Mouse (Mus musculus): ENCODE data around the gene Utp15. TPM values are rescaled to one million over a fixed set of nuclear protein-coding genes. Genes with fewer than 3 reads are reported as not detected.

The Utp15 gene
- 1 to 10 TPM; 2.6 to 4.0 TPM for total RNA-seq (2021)
- long read RNA-seq, experiment 1, full-length matches to known transcripts: 5 of 5 reads
- long read RNA-seq, experiment 1, partial matches to known transcripts: 0 of 5 reads
- long read RNA-seq, experiment 1, other reads (novel, unspliced or antisense): 0 of 5 reads
- long read RNA-seq, experiment 2, full-length matches to known transcripts: 6 of 7 reads
- long read RNA-seq, experiment 2, partial matches to known transcripts: 0 of 7 reads
- long read RNA-seq, experiment 2, other reads (novel, unspliced or antisense): 1 of 7 reads

DNA sequence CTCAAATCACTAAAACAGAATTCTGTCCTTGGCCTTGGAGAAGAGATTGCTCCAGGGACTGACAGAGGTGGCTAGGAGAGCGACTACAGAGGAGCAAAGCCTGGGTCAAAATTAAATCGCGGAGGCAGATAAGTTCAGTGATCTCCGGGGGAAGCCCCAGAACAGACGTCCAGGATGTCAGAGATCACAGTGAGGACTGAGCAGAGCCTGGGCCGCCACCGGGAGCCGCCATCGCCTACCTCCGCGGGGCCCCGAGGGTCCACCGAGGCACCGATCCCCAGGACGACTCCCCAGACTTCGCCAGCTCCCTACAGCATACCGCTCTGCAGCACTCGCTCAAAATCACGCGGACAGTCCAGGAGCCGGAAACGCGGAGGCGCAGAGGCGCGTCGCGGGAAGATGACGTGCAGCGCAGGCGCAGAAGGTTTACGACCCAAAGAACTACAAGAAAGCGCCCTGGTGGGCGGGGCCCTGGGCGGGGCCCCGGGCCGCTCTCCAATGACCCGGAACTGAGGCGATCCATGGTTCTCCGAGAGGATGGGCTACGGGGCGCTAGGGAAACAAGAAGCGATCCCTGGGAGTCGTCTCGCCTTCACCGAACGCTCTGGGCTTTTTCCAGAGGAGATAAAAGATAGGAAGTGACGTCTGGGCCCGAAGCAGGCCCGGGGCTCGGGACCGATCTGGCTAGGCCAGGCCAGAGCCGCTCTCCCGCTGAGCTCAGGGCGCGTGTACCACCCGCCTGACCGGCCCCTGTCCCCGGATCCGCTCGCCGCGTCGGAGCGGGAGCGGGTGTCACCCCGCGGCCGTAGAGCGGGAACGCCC is at the start of gene Utp15, which contains the start of gene Ankra2:
Gene Utp15 (minus strand): TSS at position 406 of the 822 bp plus-strand sequence.
Gene Ankra2 (plus strand): TSS at position 439 of the 822 bp plus-strand sequence.
- intact Hi-C loops (cut with DNase I): loop anchor here (5.0 kb wide), 1 partner anchor 54 kb away; the partner anchor contains the start of gene Btf3

DNA sequence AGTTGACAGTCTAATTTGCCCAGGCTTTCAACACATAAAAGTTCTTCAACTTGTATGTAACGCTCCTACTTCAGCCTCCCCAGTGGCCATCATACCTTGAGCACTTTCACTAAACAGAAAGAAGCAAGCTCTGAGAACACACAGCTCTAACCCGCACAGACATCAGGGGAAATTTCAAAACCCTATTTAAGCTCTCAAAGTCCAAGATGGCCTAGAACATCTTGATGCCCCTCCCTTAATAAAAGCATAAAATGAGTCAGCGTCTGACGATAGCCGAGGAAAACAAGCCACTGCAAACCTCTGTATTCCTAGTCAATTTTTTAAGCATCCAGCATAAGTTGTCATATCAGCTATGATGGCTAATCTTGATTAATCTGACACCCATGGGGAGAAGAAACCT is 48.8 kb upstream of the Utp15 start:
- intact Hi-C loops (cut with DNase I): no loop called here
- no peak for DNase-seq

More for the DNA sequence above, at the start of gene Utp15, which contains the start of gene Ankra2:
- peak; percentile 97 to 98 for DNase-seq

DNA sequence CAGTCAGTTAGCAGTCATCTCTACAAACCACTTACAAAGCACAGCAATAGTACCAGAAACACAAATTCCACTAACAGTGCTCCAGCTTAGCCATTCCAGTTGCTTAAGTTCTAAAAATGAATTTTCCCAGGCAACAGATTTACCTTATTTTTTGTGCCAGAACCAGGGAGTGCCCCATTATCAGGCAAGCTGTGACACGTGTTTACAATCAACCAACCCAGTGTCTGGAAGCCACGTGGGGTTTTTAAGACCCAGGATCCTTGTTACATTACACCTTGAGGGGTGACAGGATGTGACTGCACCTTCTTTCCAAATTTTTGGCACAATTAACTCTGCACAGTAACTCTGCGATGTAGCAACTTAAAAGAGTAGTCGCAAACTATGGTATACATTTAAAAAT is 45.9 kb upstream of the Utp15 start:
- no peak for DNase-seq
- intact Hi-C loops (cut with DNase I): no loop called here

DNA sequence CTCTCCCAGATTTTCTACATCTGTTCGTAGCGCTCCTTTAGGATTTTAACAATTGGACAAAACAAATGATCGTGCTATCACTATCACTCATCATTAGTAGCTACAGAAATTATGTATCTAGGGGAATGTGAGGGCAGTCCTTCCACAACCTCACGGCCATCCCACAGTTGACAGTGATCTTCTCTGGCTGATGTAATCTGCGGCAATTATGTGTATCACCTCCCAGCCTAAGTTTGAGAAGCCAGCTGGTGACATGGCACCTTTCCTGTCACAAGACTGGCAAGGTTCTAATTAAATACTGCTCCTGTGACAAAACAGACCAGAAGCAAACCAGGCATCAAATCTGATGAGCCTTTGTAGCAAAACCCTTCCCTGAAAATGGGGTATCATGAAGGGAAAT is 45.2 kb upstream of the Utp15 start:
- intact Hi-C loops (cut with DNase I): no loop called here
- no peak for DNase-seq

DNA sequence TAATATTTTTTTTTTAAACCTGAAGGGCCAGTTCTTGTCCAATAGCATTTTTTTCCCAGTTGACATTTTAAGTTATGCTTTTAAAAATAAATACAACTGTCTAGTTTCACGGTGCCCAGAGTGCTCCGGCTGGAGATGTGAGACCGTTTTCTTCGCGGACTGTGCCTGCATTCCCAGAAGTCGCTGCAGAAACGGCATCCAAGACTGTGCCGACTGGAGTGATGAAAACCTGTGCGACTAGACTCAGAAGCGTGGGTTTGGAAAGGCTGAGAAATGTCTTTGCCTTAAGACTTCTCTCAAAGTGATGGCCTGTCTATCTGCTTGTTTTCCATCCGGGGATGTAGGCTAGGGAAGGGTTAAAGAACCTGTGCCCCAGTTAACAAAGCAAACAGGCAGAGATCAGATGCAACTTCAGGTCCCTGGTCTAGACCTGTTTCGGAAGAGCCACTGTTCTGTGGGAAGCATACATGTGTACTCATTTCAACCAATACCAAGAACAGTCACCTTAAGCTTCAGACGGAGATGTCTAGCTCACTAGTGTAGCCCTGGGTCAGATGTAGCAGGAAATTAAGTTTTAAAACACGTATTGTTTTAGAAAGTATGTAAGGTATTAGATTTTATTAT is 44.1 kb upstream of the Utp15 start:
- intact Hi-C loops (cut with DNase I): no loop called here

DNA sequence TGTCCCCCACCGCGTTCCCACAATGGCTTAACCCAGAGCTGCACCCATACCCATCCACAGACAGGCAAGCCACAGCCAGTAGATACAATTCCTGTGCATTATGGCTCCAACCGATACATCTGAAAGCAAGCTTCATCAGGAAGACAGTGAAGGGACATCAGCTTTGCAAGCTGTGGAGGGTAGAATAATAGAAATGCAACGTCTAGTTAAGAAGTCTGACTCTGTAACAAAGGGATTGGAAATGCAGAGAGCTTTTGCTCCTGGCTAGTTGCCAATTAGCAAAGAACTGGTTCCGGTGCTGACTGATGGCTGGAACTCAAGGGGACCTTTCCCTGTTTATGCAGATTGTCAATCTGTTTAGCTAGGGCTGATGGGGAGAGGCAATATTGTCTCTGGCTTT is 43.6 kb upstream of the Utp15 start:
- intact Hi-C loops (cut with DNase I): no loop called here
- DNase-seq: no peak

More for the DNA sequence above, 44.1 kb upstream of the Utp15 start:
- DNase-seq: no peak

DNA sequence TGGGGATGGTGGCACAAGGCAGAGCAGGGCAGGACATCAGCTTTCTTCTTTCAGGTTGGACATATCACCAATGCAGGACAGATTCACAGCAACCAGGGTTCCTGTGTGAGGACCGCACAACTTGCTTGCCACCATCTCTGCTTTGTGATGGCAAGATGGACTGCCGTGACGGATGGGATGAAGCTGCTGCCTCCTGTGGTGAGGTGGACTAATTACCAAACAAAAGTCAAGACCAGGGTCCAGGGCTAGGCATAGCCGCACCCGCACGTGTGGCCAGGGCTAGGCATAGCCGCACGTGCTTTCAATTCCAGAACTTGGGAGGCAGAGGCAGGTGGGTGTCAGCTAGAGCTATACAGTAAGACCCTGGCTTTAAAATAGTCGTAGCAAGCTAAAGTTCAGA is 42.4 kb upstream of the Utp15 start:
- no peak for DNase-seq
- intact Hi-C loops (cut with DNase I): no loop called here

DNA sequence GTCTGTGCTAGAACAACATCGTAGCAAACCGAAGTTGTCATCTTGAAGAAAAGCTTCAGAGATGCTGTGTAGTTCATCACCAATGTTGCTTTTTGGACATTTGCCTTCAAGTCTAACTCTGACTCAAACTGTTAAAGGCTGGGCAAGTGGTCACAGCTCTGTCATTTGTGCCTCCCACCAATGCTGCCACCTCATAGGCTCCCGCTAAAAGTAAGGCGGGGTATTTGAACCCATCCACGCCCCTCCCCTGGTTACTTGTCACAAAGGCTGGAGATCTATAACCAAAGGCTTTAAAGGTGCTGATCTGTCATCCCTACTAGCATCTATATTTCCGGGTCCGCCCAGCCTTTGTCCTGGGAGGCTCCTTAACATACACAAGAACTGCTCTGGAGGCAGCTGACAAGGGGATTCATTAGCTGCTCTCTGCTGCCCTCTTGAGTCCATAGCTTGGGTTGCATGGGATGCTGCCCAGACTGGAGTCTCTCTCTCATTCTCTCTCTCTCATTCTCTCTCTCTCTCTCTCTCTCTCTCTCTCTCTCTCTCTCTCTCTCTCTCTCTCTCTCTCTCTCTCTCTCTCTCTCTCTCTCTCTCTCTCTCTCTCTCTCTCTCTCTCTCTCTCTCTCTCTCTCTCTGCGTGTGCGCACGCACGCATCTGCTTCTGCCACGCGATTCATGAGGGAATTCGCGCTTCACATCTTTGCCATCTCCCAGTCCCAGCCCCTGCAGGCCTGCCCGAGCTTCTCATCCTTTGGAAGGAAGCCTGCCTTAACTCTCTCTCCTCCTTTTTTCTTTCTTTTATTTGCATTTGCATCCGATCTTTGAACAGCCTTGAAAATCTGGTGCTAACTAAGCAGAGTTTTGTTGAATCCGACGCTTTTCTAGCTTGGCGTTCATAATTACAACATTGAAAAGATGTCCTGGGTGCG is 36.3 kb upstream of the Utp15 start:
- intact Hi-C loops (cut with DNase I): no loop called here
- peak; percentile 36 to 55 for DNase-seq

DNA sequence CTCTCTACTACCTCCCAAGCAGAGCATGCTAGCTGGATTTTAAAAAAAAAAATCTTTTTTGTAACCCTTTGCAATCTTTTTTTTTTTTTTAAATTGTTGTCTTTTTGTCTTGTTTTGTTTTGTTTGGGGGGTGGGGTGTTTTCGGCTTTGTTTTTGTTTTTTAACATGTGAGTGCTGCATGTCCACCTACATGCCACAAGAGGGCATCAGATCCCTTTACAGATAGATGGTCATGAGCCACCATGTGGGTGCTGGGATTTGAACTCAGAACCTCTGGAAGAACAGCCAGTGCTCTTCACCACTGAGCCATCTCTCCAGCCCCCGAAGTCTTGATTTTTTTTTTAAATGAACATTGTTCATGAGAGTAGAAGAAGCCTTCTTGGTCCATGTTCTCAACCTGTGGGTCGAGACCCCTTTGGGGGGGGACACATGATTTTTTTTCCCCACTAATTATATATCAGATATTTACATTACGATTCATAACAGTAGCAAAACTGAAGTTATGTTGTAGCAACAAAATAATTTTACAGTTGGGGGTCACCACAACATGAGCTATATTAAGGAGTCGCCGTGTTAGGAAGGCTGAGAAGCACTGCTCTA is 35.1 kb upstream of the Utp15 start:
- intact Hi-C loops (cut with DNase I): no loop called here

DNA sequence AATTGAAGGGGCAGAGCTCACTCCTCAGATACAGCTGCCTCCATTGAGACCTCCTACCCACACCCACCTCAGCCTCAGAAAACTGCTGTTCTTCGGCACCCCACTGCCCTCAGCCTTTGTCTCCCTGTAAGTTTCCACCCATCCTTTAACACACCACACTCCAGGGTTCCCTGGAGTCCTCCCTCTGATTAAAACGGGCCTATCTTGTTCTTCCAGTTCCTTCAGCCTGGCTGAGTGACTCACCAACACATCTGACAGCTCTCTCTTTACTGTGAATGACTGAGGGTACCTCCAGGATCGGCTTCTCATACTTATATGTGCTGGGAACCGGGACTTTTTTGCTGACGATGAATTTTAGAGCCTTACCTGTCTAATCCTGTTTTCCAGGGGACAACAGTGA is 33.2 kb upstream of the Utp15 start:
- intact Hi-C loops (cut with DNase I): no loop called here
- no peak for DNase-seq

More for the DNA sequence above, 35.1 kb upstream of the Utp15 start:
- DNase-seq: no peak

DNA sequence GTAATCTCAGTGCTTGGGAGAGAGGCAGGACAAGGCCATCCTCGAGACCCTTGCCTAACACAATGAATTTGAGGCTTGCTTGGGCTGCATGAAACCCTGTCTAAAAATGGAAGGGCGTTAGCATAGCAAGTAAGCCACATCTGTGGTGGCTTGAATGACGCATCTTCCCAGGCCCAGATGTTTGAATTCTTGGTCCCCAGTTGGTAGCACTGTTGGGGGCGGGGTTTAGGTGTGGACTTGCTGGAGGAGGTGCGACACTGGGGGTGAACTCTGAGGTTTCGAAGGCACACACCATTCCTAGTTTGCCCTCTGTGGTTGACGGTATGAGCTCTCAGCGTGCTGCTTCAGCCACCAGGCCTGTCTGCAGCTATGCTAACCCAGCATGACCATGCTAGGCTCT is 28.9 kb upstream of the Utp15 start:
- intact Hi-C loops (cut with DNase I): loop anchor here (5.0 kb wide), 1 partner anchor 741 kb away; no protein-coding TSS in a partner anchor

DNA sequence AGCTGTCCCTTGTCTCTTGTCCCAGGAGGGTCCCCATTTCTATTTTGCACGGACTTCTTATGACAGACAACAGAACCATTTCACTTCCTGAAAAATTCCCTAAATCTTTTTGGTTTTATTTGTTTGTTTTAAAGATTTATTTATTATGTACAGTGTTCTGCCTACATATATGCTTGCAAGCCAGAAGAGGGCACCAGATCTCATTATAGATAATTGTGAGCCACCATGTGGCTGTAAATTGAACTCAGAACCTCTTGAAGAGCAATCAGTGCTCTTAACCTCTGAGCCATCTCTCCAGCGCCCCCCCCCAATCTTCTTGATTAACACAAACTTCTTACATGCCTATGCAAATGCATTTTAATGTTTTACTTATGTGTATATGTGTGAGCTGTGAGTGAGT is 27.9 kb upstream of the Utp15 start:
- DNase-seq: no peak
- intact Hi-C loops (cut with DNase I): loop anchor here (5.0 kb wide), 1 partner anchor 742 kb away; no protein-coding TSS in a partner anchor

More for the DNA sequence above, 28.9 kb upstream of the Utp15 start:
- no peak for DNase-seq

DNA sequence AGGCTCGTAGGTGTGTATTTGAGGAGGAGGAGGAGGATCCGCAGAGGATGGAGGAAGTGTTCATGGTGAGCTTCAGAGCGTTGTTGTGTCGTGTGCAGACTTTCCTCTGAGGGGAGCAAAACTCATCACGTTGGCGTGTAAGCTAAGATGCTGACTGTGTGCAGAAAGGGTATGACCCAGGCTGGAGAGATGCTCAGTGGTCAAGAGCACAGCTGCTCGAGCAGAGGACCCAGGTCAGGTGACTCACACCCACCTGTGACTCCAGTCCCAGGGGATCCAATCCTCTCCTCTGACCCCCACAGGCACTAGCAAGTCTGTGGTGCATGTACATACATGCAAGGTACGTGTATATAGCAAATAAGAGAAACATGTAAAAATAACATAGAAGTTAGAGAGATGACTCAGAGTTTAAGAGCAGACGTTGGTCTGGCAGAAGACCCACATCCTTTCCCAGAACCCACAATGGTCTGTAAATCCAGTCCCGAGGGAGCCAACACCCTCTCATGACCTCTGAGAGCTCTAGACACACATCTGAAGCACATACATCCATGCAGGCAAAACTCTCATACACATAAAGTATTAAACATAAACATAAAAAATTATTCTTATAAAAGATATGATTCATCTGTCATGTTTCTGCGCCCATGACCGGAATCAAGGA is 18.3 kb upstream of the Utp15 start:
- DNase-seq: no peak
- intact Hi-C loops (cut with DNase I): no loop called here

DNA sequence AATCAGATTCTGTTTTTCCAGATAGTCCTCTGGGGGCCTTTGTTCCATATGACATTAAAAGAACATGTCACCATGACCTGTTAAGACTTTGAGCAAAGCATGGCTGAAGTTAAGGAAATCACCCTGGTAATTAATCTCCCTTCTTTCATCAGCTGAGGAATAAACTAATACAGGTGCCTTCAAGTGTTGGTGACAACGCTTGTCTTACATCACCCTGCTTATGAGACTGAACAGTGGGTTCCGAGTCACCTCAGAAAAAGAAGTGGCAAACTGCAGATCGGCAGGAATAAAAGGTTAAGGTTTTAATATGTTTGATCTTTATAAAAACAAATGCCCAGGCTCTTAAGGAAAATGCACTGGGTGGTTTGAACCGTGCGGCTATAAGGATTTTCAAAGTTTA is 16.8 kb upstream of the Utp15 start, which contains the start of gene Gm21976:
Gene Gm21976 (plus strand): TSS at position 202 of the 400 bp plus-strand sequence.
- intact Hi-C loops (cut with DNase I): no loop called here
- no peak for DNase-seq

DNA sequence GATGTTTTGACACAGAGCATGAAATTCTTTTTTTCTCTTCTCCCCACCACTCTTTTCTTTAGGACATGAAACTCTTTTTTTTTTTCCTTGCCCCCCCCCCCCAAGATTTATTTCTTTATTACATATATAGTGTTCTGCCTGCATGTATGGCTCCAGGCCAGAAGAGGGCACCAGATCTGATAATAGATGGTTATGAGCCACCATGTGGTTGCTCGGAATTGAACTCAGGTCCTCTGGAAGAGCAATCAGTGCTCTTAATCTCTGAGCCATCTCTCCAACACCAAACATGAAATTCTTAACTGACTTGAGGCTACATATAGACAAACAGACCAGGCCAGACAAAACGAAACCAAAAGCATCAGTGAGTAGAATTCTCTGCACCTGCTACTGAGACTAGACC is 14.7 kb upstream of the Utp15 start:
- intact Hi-C loops (cut with DNase I): no loop called here
- DNase-seq: no peak

DNA sequence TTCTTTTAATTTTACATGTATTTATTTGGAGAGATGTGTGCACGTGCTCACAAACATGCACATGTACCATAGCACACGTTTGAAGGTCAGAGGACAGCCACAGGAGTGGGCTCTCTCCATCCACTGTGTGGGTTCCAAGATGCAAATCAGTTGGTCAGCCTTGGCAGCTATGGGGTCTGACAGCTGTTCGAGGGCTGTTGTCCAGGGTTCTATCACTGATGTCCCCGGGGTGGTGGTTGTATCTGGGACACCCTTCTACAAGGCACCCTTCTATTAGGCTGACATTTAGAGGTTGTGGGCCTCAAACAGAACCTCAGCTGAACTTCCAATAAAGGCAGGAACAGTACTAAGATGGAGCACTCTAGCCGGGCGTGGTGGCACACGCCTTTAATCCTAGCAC is 13.4 kb upstream of the Utp15 start:
- intact Hi-C loops (cut with DNase I): no loop called here
- DNase-seq: no peak

DNA sequence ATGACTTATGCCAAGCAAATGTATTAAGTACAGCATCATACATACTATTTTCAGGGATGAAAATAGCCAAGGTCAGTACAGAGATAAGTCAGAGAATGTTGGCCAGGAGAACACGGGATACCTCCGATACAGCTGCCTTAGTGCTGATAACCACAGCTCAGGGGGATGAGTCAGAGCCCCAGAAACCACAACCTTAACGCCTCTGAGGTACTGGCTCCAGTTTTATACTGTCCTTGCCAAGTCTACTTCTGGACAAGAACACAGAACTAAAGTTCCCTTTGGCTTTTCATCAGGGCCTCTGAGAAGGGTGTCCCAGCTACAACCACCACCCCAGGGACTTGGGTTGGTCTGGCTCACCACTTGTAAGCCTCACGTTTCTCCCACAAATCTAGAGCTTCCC is 12.8 kb upstream of the Utp15 start:
- DNase-seq: no peak
- intact Hi-C loops (cut with DNase I): no loop called here

DNA sequence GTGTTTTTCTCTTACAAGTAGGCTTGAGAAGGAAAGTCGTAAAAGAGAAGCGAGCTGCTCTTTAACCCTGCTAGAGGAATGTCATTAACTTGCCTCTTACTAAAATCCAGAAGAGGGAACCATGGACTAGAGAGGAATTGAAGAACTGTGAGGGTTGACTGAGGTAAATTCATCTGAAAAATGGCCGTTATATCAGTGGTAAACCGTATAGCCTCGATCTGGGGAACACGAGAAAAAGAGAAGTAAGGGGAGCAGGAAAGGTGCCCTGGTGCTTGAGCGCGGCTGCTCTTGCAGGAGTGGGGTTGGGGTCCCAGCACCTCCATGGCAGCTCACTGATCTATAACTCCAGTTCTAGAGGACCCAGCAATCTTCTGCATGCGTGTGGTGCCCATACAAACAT is 11.2 kb upstream of the Utp15 start:
- no peak for DNase-seq

DNA sequence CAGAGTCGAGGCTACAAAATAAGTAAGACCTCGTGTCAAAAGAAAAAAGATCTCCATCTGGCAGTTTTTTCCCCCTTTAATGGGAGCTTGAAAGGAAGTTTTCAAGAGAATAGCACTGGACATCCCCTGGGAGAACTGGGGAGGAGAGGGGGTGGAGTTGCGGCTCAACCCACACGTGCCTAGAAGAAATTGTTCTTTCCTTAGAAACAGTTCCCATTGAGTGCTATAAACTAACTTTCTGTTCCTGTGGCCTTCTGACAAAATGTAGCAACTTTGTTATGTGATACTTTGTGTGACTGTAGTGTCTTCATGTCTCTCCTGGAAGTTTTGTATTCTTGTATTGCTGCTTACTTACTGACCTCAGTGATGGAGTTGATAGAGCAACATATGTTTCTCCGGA is 1.3 kb upstream of the Utp15 start:
- intact Hi-C loops (cut with DNase I): loop anchor here (5.0 kb wide), 1 partner anchor 53 kb away; the partner anchor contains the start of gene Btf3

More for the DNA sequence above, 11.2 kb upstream of the Utp15 start:
- intact Hi-C loops (cut with DNase I): no loop called here

More for the DNA sequence above, 1.3 kb upstream of the Utp15 start:
- DNase-seq: no peak
